Mouse (Mus musculus) olfactory bulb, adult 2 months (tissue): Measurements from ENCODE around the gene Fbxo3.
"Not testable (repeated sequence)": the region's sequence is repeated elsewhere in the genome, so short reads cannot be mapped to it uniquely, and the experiment has no call there.

ENCODE experiments used
- CTCF ChIP-seq: fragments of 200-500 bp; IDR thresholded peaks from 2 replicates; pipeline ENCODE4 v1.5.1; 2012; ENCODE audit warnings: low read depth, mild to moderate bottlenecking, low read length, moderate library complexity; ENCODE audit not compliant: insufficient read depth
- POLR2A ChIP-seq: fragments of 200-500 bp; IDR thresholded peaks from 2 replicates; pipeline ENCODE4 v1.6.1; 2012; ENCODE audit warnings: mild to moderate bottlenecking, low read depth, low read length, moderate library complexity; ENCODE audit not compliant: insufficient read depth

DNA sequence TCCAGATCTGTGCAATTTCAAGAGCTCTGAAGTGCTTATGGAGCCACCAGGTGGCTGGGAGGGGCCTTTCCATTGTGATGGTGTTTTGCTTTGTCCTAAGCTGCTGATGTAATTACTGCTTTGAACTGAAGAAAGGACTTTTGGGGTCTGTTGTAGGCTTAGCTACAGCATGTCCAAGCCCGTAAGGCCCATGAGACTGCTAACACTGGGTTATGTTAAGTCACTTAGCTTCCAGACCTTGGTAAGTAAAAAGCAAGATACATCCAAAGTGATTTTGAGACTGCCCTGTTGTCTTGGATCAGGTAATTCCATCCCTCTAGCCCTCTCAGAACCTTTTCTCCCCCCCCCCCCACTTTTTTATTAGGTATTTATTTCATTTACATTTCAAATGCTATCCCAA is 69.3 kb downstream of the Fbxo3 start:
- TF ChIP-seq CTCF, POLR2A: not testable (repeated sequence)
